Mouse (Mus musculus) hindbrain, embryonic 11.5 days (tissue): ENCODE results near the gene Ank3. TPM values are rescaled to one million over a fixed set of nuclear protein-coding genes. Genes with fewer than 3 reads are reported as not detected.

Experiments
- ATAC-seq: fragments of 200-750 bp; cut with Nextera tagmentation; 2 replicates; pipeline ENCODE4 v1.8.0; 2017; ENCODE audit warnings: mild to moderate bottlenecking, moderate TSS enrichment, moderate library complexity; ENCODE audit not compliant: low FRiP score
- DNase-seq: peaks from one replicate; pipeline ENCODE4 v3.0.0-alpha.2; 2015; ENCODE audit warnings: low spot score
- H3K27ac ChIP-seq: fragments of 300-500 bp; sonication (generic); 2 replicates; pipeline ENCODE4 v1.5.1; 2014; ENCODE audit warnings: mild to moderate bottlenecking, low read depth, low read length
- H3K27me3 ChIP-seq: fragments of 300-500 bp; sonication (generic); 2 replicates; pipeline ENCODE4 v1.6.1; 2014; ENCODE audit warnings: mild to moderate bottlenecking, low read length, moderate library complexity, mixed read lengths; ENCODE audit not compliant: control insufficient read depth, insufficient read depth
- H3K36me3 ChIP-seq: fragments of 300-500 bp; sonication (generic); 2 replicates; pipeline ENCODE4 v1.6.1; 2014; ENCODE audit warnings: mild to moderate bottlenecking, low read length, moderate library complexity, mixed read lengths; ENCODE audit not compliant: control insufficient read depth, insufficient read depth
- H3K4me1 ChIP-seq: fragments of 300-500 bp; sonication (generic); replicated peaks from 2 replicates; pipeline ENCODE4 v1.6.1; 2014; ENCODE audit warnings: low read length, mixed read lengths; ENCODE audit not compliant: control insufficient read depth, insufficient read depth
- H3K4me2 ChIP-seq: fragments of 300-500 bp; sonication (generic); replicated peaks from 2 replicates; pipeline ENCODE4 v1.6.1; 2014; ENCODE audit warnings: mild to moderate bottlenecking, low read depth, low read length
- H3K4me3 ChIP-seq: fragments of 300-500 bp; sonication (generic); 2 replicates; pipeline ENCODE4 v1.5.1; 2014; ENCODE audit warnings: low read depth, low read length
- H3K9ac ChIP-seq: fragments of 300-500 bp; sonication (generic); 2 replicates; pipeline ENCODE4 v1.6.1; 2014; ENCODE audit warnings: low read depth, low read length
- H3K9me3 ChIP-seq: fragments of 300-500 bp; sonication (generic); 2 replicates; pipeline ENCODE4 v1.6.1; 2016; ENCODE audit warnings: low read length; ENCODE audit not compliant: control insufficient read depth
- WGBS: fragments of 180-500 bp; shearing (Covaris S2); extraction: QIAGEN DNeasy Blood & Tissue Kit; methylation state at CpG from one replicate; pipeline ENCODE4 v1.1.7; 2014; 5-methylcytosine and 5-hydroxymethylcytosine counted together
- polyA plus RNA-seq: library from polyadenylated mRNA; unstranded; fragments of >200 nt; fragmentation: Nextera tagmentation; extraction: Ambion mirVana; gene quantifications from 2 replicates; pipeline ENCODE4 v1.2.1, GENCODE M21; 2014

The Ank3 gene
- polyA plus RNA-seq, 1 experiment from 2014 or later, result 97.7 TPM

- Histone ChIP-seq H3K4me1 (no peaks in the 10 kb centered on the region), H3K4me2 (no peak overlapping the region), H3K36me3 (no peaks in the 10 kb centered on the region), H3K27me3 (no peaks in the 10 kb centered on the region), H3K27ac (no peak overlapping the region), H3K9me3 (no peaks in the 10 kb centered on the region), H3K9ac (no peak overlapping the region), H3K4me3 (no peak overlapping the region)
- 72% methylated on average over 3 of the region's 3 CpGs for WGBS
- no peak for ATAC-seq
- DNase-seq, result no peak
These were observed 635.3 kb downstream of the Ank3 start for GRCm38 (mm10) chr10:70033856-70034255.

GRCm38 (mm10) chr10:70039871-70040291 lies 641.3 kb downstream of the Ank3 start:
- no peaks in the 10 kb centered on the region for H3K36me3 ChIP-seq
- no peak overlapping the region for H3K4me2 ChIP-seq
- ATAC-seq, result no peak
- H3K4me3 ChIP-seq, result no peak overlapping the region
- DNase-seq, result no peak
- H3K4me1 ChIP-seq, result no peaks in the 10 kb centered on the region
- WGBS, result 84% methylated on average over 17 of the region's 17 CpGs
- no peaks in the 10 kb centered on the region for H3K9me3 ChIP-seq
- H3K27me3 ChIP-seq, result no peaks in the 10 kb centered on the region
- no peak overlapping the region for H3K27ac ChIP-seq
- H3K9ac ChIP-seq, result no peak overlapping the region

GRCm38 (mm10) chr10:70041562-70041961 lies 643.0 kb downstream of the Ank3 start:
- H3K9me3 ChIP-seq, result no peaks in the 10 kb centered on the region
- DNase-seq (no peak), ATAC-seq (no peak)
- H3K27me3 ChIP-seq, result no peaks in the 10 kb centered on the region
- H3K4me3 ChIP-seq, result no peak overlapping the region
- H3K4me2 ChIP-seq, result no peak overlapping the region
- no peak overlapping the region for H3K9ac ChIP-seq
- no peak overlapping the region for H3K27ac ChIP-seq
- no peaks in the 10 kb centered on the region for H3K4me1 ChIP-seq
- no peaks in the 10 kb centered on the region for H3K36me3 ChIP-seq

GRCm38 (mm10) chr10:70045722-70046121 lies 647.1 kb downstream of the Ank3 start:
- no peak for ATAC-seq
- no peak overlapping the region for H3K9ac ChIP-seq

GRCm38 (mm10) chr10:70049771-70050170 lies 651.2 kb downstream of the Ank3 start:
- H3K9ac ChIP-seq, result no peak overlapping the region
- 90% methylated on average over 7 of the region's 7 CpGs for WGBS

More at GRCm38 (mm10) chr10:70045722-70046121, 647.1 kb downstream of the Ank3 start:
- Histone ChIP-seq H3K4me3 (no peak overlapping the region), H3K4me2 (no peak overlapping the region), H3K9me3 (no peaks in the 10 kb centered on the region), H3K27me3 (no peaks in the 10 kb centered on the region), H3K27ac (no peak overlapping the region), H3K4me1 (no peaks in the 10 kb centered on the region), H3K36me3 (no peaks in the 10 kb centered on the region)
- 77% methylated on average over 2 of the region's 2 CpGs for WGBS
- no peak for DNase-seq

GRCm38 (mm10) chr10:70055291-70055690 lies 656.7 kb downstream of the Ank3 start:
- Histone ChIP-seq H3K27me3 (no peaks in the 10 kb centered on the region), H3K4me3 (no peak overlapping the region), H3K9me3 (no peaks in the 10 kb centered on the region), H3K9ac (no peak overlapping the region), H3K36me3 (no peaks in the 10 kb centered on the region), H3K4me2 (no peak overlapping the region), H3K27ac (no peak overlapping the region), H3K4me1 (no peaks in the 10 kb centered on the region)
- DNase-seq, result no peak
- 94% methylated on average over 2 of the region's 2 CpGs for WGBS
- no peak for ATAC-seq

More at GRCm38 (mm10) chr10:70049771-70050170, 651.2 kb downstream of the Ank3 start:
- Histone ChIP-seq H3K4me3 (no peak overlapping the region), H3K9me3 (no peaks in the 10 kb centered on the region), H3K36me3 (no peaks in the 10 kb centered on the region), H3K4me1 (no peaks in the 10 kb centered on the region), H3K27ac (no peak overlapping the region), H3K4me2 (no peak overlapping the region), H3K27me3 (no peaks in the 10 kb centered on the region)
- DNase-seq (no peak), ATAC-seq (no peak)

GRCm38 (mm10) chr10:70057064-70057463 lies 658.5 kb downstream of the Ank3 start:
- H3K4me3 ChIP-seq, result no peak overlapping the region
- WGBS, result 88% methylated on average over 3 of the region's 3 CpGs
- ATAC-seq (no peak), DNase-seq (no peak)
- no peaks in the 10 kb centered on the region for H3K4me1 ChIP-seq
- no peak overlapping the region for H3K4me2 ChIP-seq
- H3K36me3 ChIP-seq, result no peaks in the 10 kb centered on the region
- no peak overlapping the region for H3K9ac ChIP-seq
- no peaks in the 10 kb centered on the region for H3K27me3 ChIP-seq
- no peaks in the 10 kb centered on the region for H3K9me3 ChIP-seq
- H3K27ac ChIP-seq, result no peak overlapping the region

GRCm38 (mm10) chr10:70060021-70060688 lies 661.6 kb downstream of the Ank3 start:
- H3K36me3 ChIP-seq, result no peaks in the 10 kb centered on the region
- WGBS, result 80% methylated on average over 19 of the region's 19 CpGs
- H3K4me2 ChIP-seq, result no peak overlapping the region
- H3K9me3 ChIP-seq, result no peaks in the 10 kb centered on the region
- no peak overlapping the region for H3K27ac ChIP-seq
- H3K4me3 ChIP-seq, result no peak overlapping the region
- H3K27me3 ChIP-seq, result no peaks in the 10 kb centered on the region
- no peaks in the 10 kb centered on the region for H3K4me1 ChIP-seq
- DNase-seq (no peak), ATAC-seq (no peak)
- no peak overlapping the region for H3K9ac ChIP-seq

GRCm38 (mm10) chr10:70060689-70061081 lies 662.1 kb downstream of the Ank3 start:
- H3K9me3 ChIP-seq, result no peaks in the 10 kb centered on the region
- no peak overlapping the region for H3K4me2 ChIP-seq
- ATAC-seq, result no peak
- WGBS, result 53% methylated on average over 10 of the region's 10 CpGs
- H3K36me3 ChIP-seq, result no peaks in the 10 kb centered on the region
- DNase-seq, result no peak
- no peaks in the 10 kb centered on the region for H3K4me1 ChIP-seq
- H3K4me3 ChIP-seq, result no peak overlapping the region
- H3K27me3 ChIP-seq, result no peaks in the 10 kb centered on the region
- H3K9ac ChIP-seq, result no peak overlapping the region
- H3K27ac ChIP-seq, result no peak overlapping the region
